Mouse (Mus musculus): ENCODE measurements at regions not wholly inside any gene's neighbourhood (a gene's known extent, or its start where the extent isn't known, plus 50 kb on each side); places are given as distances from the start of the nearest gene placed in this dataset.

- no peak for TF ChIP-seq EP300 (IDR thresholded peaks at IDR 0.05; ENCODE audit: low read depth)
- no peak for TF ChIP-seq CTCF (IDR thresholded peaks at IDR 0.05; ENCODE audit: low read depth)
- Histone ChIP-seq H3K4me3 (ENCODE audit: insufficient read depth in 1 of 2, low read depth in 2 of 2, low read length in 2 of 2) (no peak overlapping the region), H3K4me1 (replicated peaks; ENCODE audit: control insufficient read depth in 2 of 2, insufficient read depth in 2 of 2, low read length in 1 of 2) (peaks cover 0 to 6% of the 10 kb centered on the region in 2 experiments; a peak in 2 of 4 replicates), H3K36me3 (replicated peaks; ENCODE audit: control insufficient read depth, insufficient read depth, low read depth) (no peaks in the 10 kb centered on the region), H3K27ac (no peak overlapping the region), H3K27me3 (ENCODE audit: control insufficient read depth, insufficient read depth, low read length) (no peaks in the 10 kb centered on the region), H3K4me2 (ENCODE audit: low read depth) (no peak overlapping the region), H3K9ac (replicated peaks) (no peak overlapping the region), H3K9me3 (ENCODE audit: control insufficient read depth, low read length) (no peaks in the 10 kb centered on the region)
- ATAC-seq (ENCODE audit: insufficient read depth), result 0 out of 2 replicates have a peak, but pooled peaks have one; percentile 15
- no peak for DNase-seq (ENCODE audit: low read depth in 3 of 3, low spot score in 3 of 3)
- 79% methylated on average over 5 of the region's 5 CpGs for WGBS (ENCODE audit: insufficient replicate concordance)
Observed at GRCm38 (mm10) chr10:37286305-37286704, 147.6 kb upstream of the Marcks start.

GRCm38 (mm10) chr10:37282951-37283350 is 144.2 kb upstream of the Marcks start:
- H3K4me3 ChIP-seq (ENCODE audit: insufficient read depth in 1 of 2, low read depth in 2 of 2, low read length in 2 of 2), result no peak overlapping the region

GRCm38 (mm10) chr10:37280823-37281222 is 142.1 kb upstream of the Marcks start:
- 22% methylated on average over 4 of the region's 4 CpGs for WGBS (ENCODE audit: insufficient replicate concordance)
- peak; percentile 40; the same call in 1 of the 2 replicates for ATAC-seq (ENCODE audit: insufficient read depth)
- no peak overlapping the region; the same call in 1 of the 2 replicates for H3K4me2 ChIP-seq (ENCODE audit: low read depth)

More at GRCm38 (mm10) chr10:37282951-37283350, 144.2 kb upstream of the Marcks start:
- Histone ChIP-seq H3K9ac (replicated peaks) (no peak overlapping the region), H3K4me2 (ENCODE audit: low read depth) (no peak overlapping the region), H3K27me3 (ENCODE audit: control insufficient read depth, insufficient read depth, low read length) (no peaks in the 10 kb centered on the region), H3K4me1 (replicated peaks; ENCODE audit: control insufficient read depth in 2 of 2, insufficient read depth in 2 of 2, low read length in 1 of 2) (peaks cover 6 to 16% of the 10 kb centered on the region in 2 experiments; a peak in 3 of 4 replicates), H3K9me3 (ENCODE audit: control insufficient read depth, low read length) (no peaks in the 10 kb centered on the region), H3K36me3 (replicated peaks; ENCODE audit: control insufficient read depth, insufficient read depth, low read depth) (no peaks in the 10 kb centered on the region), H3K27ac (no peak overlapping the region)
- DNase-seq (ENCODE audit: low read depth in 3 of 3, low spot score in 3 of 3) (no peak), ATAC-seq (ENCODE audit: insufficient read depth) (no peak)
- no peak for TF ChIP-seq CTCF (IDR thresholded peaks at IDR 0.05; ENCODE audit: low read depth)
- no peak for TF ChIP-seq EP300 (IDR thresholded peaks at IDR 0.05; ENCODE audit: low read depth)

GRCm38 (mm10) chr10:37280150-37280820 is 141.6 kb upstream of the Marcks start:
- peaks cover 6 to 16% of the 10 kb centered on the region in 2 experiments for H3K4me1 ChIP-seq (replicated peaks; ENCODE audit: control insufficient read depth in 2 of 2, insufficient read depth in 2 of 2, low read length in 1 of 2)

More at GRCm38 (mm10) chr10:37280823-37281222, 142.1 kb upstream of the Marcks start:
- H3K9ac ChIP-seq (replicated peaks), result no peak overlapping the region
- H3K27ac ChIP-seq, result no peak overlapping the region
- no peaks in the 10 kb centered on the region for H3K9me3 ChIP-seq (ENCODE audit: control insufficient read depth, low read length)
- H3K4me1 ChIP-seq (replicated peaks; ENCODE audit: control insufficient read depth in 2 of 2, insufficient read depth in 2 of 2, low read length in 1 of 2), result peaks cover 6 to 16% of the 10 kb centered on the region in 2 experiments
- no peaks in the 10 kb centered on the region for H3K27me3 ChIP-seq (ENCODE audit: control insufficient read depth, insufficient read depth, low read length)
- H3K4me3 ChIP-seq (ENCODE audit: insufficient read depth in 1 of 2, low read depth in 2 of 2, low read length in 2 of 2), result no peak overlapping the region
- no peak for DNase-seq (ENCODE audit: low read depth in 3 of 3, low spot score in 3 of 3)
- TF ChIP-seq EP300 (IDR thresholded peaks at IDR 0.05; ENCODE audit: low read depth) (no peak), CTCF (IDR thresholded peaks at IDR 0.05; ENCODE audit: low read depth) (no peak)
- H3K36me3 ChIP-seq (replicated peaks; ENCODE audit: control insufficient read depth, insufficient read depth, low read depth), result no peaks in the 10 kb centered on the region

GRCm38 (mm10) chr10:37279316-37279715 is 140.6 kb upstream of the Marcks start:
- Histone ChIP-seq H3K9me3 (ENCODE audit: control insufficient read depth, low read length) (no peaks in the 10 kb centered on the region), H3K4me1 (replicated peaks; ENCODE audit: control insufficient read depth in 2 of 2, insufficient read depth in 2 of 2, low read length in 1 of 2) (peaks cover 6 to 16% of the 10 kb centered on the region in 2 experiments), H3K4me2 (ENCODE audit: low read depth) (no peak overlapping the region), H3K4me3 (ENCODE audit: insufficient read depth in 1 of 2, low read depth in 2 of 2, low read length in 2 of 2) (no peak overlapping the region), H3K9ac (replicated peaks) (no peak overlapping the region), H3K36me3 (replicated peaks; ENCODE audit: control insufficient read depth, insufficient read depth, low read depth) (no peaks in the 10 kb centered on the region), H3K27me3 (ENCODE audit: control insufficient read depth, insufficient read depth, low read length) (no peaks in the 10 kb centered on the region), H3K27ac (no peak overlapping the region)
- no peak for TF ChIP-seq EP300 (IDR thresholded peaks at IDR 0.05; ENCODE audit: low read depth)
- no peak for TF ChIP-seq CTCF (IDR thresholded peaks at IDR 0.05; ENCODE audit: low read depth)
- DNase-seq (ENCODE audit: low read depth in 3 of 3, low spot score in 3 of 3) (no peak), ATAC-seq (ENCODE audit: insufficient read depth) (no peak)
- WGBS (ENCODE audit: insufficient replicate concordance), result 63% methylated on average over 1 of the region's 1 CpGs

More at GRCm38 (mm10) chr10:37280150-37280820, 141.6 kb upstream of the Marcks start:
- TF ChIP-seq CTCF (IDR thresholded peaks at IDR 0.05; ENCODE audit: low read depth), result no peak
- peak; percentile 88 for TF ChIP-seq EP300 (IDR thresholded peaks at IDR 0.05; ENCODE audit: low read depth)
- Histone ChIP-seq H3K27me3 (ENCODE audit: control insufficient read depth, insufficient read depth, low read length) (no peaks in the 10 kb centered on the region), H3K4me3 (ENCODE audit: insufficient read depth in 1 of 2, low read depth in 2 of 2, low read length in 2 of 2) (no peak overlapping the region), H3K9ac (replicated peaks) (no peak overlapping the region; the same call in 1 of the 2 replicates), H3K36me3 (replicated peaks; ENCODE audit: control insufficient read depth, insufficient read depth, low read depth) (no peaks in the 10 kb centered on the region), H3K9me3 (ENCODE audit: control insufficient read depth, low read length) (no peaks in the 10 kb centered on the region), H3K27ac (peak overlapping the region; percentile 24), H3K4me2 (ENCODE audit: low read depth) (peak overlapping the region; percentile 27; the same call in 1 of the 2 replicates)
- ATAC-seq (ENCODE audit: insufficient read depth) (peak; percentile 90), DNase-seq (ENCODE audit: low read depth in 3 of 3, low spot score in 3 of 3) (peak; percentile 44 to 55 (median 53))
- 19% methylated on average over 6 of the region's 6 CpGs for WGBS (ENCODE audit: insufficient replicate concordance)
